Mouse (Mus musculus) liver, postnatal 0 days (tissue): ENCODE results near the gene Nav2. TPM values are rescaled to one million over a fixed set of nuclear protein-coding genes. Genes with fewer than 3 reads are reported as not detected.

ENCODE experiments used
- ATAC-seq: fragments of 200-750 bp; cut with Nextera tagmentation; 2 replicates; pipeline ENCODE4 v1.8.0; 2017; ENCODE audit warnings: mild to moderate bottlenecking, moderate library complexity
- DNase-seq: peaks from one replicate; pipeline ENCODE4 v3.0.0-alpha.2; 2016
- H3K27ac ChIP-seq: fragments of 300-500 bp; sonication (generic); 2 replicates; pipeline ENCODE4 v1.5.1; 2014; ENCODE audit warnings: antibody characterized with exemption, moderate library complexity, mild to moderate bottlenecking, low read depth
- H3K27me3 ChIP-seq: fragments of 300-500 bp; sonication (generic); 2 replicates; pipeline ENCODE4 v1.6.1; 2014; ENCODE audit warnings: low read length, control low read depth, mixed read lengths; ENCODE audit not compliant: insufficient read depth
- H3K36me3 ChIP-seq: fragments of 300-500 bp; sonication (generic); replicated peaks from 2 replicates; pipeline ENCODE4 v1.6.1; 2014; ENCODE audit warnings: mild to moderate bottlenecking, control low read depth, low read length, moderate library complexity, mixed read lengths; ENCODE audit not compliant: insufficient read depth
- H3K4me1 ChIP-seq: fragments of 300-500 bp; sonication (generic); 2 replicates; pipeline ENCODE4 v1.6.1; 2014; ENCODE audit warnings: antibody characterized with exemption, mild to moderate bottlenecking, control low read depth; ENCODE audit not compliant: insufficient read depth
- H3K4me2 ChIP-seq: fragments of 300-500 bp; sonication (generic); 2 replicates; pipeline ENCODE4 v1.6.1; 2014; ENCODE audit warnings: low read depth, mild to moderate bottlenecking, low read length, moderate library complexity, mixed read lengths
- H3K4me3 ChIP-seq: fragments of 300-500 bp; sonication (generic); 2 replicates; pipeline ENCODE4 v1.5.1; 2014; ENCODE audit warnings: low read depth, low read length
- H3K9ac ChIP-seq: fragments of 300-500 bp; sonication (generic); replicated peaks from 2 replicates; pipeline ENCODE4 v1.6.1; 2014; ENCODE audit warnings: mild to moderate bottlenecking, moderate library complexity
- H3K9me3 ChIP-seq: fragments of 300-500 bp; sonication (generic); 2 replicates; pipeline ENCODE4 v1.6.1; 2016; ENCODE audit warnings: mild to moderate bottlenecking, control low read depth, low read length, mixed read lengths
- CTCF ChIP-seq: sonication (generic); IDR thresholded peaks from 2 replicates; pipeline ENCODE4 v1.5.1; 2016; ENCODE audit warnings: antibody characterized with exemption, low read depth
- EP300 ChIP-seq: IDR thresholded peaks from 2 replicates; pipeline ENCODE4 v1.6.1; 2016; ENCODE audit warnings: antibody characterized with exemption, low read depth, mild to moderate bottlenecking
- WGBS: fragments of 180-500 bp; shearing (Covaris S2); extraction: QIAGEN DNeasy Blood & Tissue Kit; methylation state at CpG from one replicate; pipeline ENCODE4 v1.1.7; 2014; ENCODE audit not compliant: insufficient replicate concordance; 5-methylcytosine and 5-hydroxymethylcytosine counted together
- polyA plus RNA-seq: library from polyadenylated mRNA; unstranded; fragments of >200 nt; fragmentation: Nextera tagmentation; extraction: Ambion mirVana; gene quantifications from 2 replicates; pipeline ENCODE4 v1.2.1, GENCODE M21; 2015

Gene Nav2
- polyA plus RNA-seq, 1 experiment from 2014 or later: 3.3 TPM

- no peak overlapping the region for H3K4me3 ChIP-seq
- no peaks in the 10 kb centered on the region for H3K27me3 ChIP-seq
- H3K4me1 ChIP-seq: 0 out of 2 replicates have a peak, but pooled peaks cover 4% of the 10 kb centered on the region
- TF ChIP-seq EP300: no peak
- no peak for TF ChIP-seq CTCF
- no peak overlapping the region for H3K4me2 ChIP-seq
- 40% methylated on average over 5 of the region's 5 CpGs for WGBS
- H3K27ac ChIP-seq: no peak overlapping the region
- no peaks in the 10 kb centered on the region for H3K9me3 ChIP-seq
- no peak overlapping the region for H3K9ac ChIP-seq
- H3K36me3 ChIP-seq: no peaks in the 10 kb centered on the region
- ATAC-seq: peak; percentile 96
- DNase-seq: peak; percentile 67
Measured at GRCm38 (mm10) chr7:49195711-49196147, 287.2 kb downstream of the Nav2 start.

- H3K9ac ChIP-seq: no peak overlapping the region
- H3K4me3 ChIP-seq: no peak overlapping the region
- no peaks in the 10 kb centered on the region for H3K27me3 ChIP-seq
- no peak for ATAC-seq
- TF ChIP-seq EP300 (no peak), CTCF (no peak)
- H3K36me3 ChIP-seq: no peaks in the 10 kb centered on the region
- WGBS: 58% methylated on average over 6 of the region's 6 CpGs
- no peaks in the 10 kb centered on the region for H3K9me3 ChIP-seq
- no peak for DNase-seq
- H3K4me2 ChIP-seq: no peak overlapping the region
- H3K4me1 ChIP-seq: 0 out of 2 replicates have a peak, but pooled peaks cover 4% of the 10 kb centered on the region
- no peak overlapping the region for H3K27ac ChIP-seq
Measured at GRCm38 (mm10) chr7:49199366-49199765, 290.9 kb downstream of the Nav2 start.

DNA sequence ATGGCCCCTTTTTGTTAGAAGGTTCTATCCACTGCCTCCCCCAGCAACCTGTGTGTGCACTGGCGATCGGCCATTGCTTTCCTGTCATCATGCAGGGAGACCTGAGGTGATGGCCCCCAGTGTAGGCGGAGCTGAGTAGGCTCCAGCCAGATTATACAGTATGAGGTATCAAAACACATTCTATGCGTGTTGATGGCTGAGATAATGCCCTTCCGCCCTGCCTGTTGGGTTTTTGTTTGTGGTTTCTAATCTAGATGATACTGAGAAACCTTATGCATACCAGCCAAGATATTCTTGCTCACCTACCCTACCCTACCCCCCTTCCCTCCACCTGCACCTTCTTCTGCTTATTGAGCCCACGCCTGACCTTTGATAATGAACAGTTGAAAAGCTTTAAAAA lies 291.8 kb downstream of the Nav2 start:
- H3K27ac ChIP-seq: no peak overlapping the region
- DNase-seq: no peak
- no peak overlapping the region for H3K9ac ChIP-seq
- H3K4me3 ChIP-seq: no peak overlapping the region
- H3K27me3 ChIP-seq: no peaks in the 10 kb centered on the region
- no peaks in the 10 kb centered on the region for H3K9me3 ChIP-seq
- no peak for TF ChIP-seq EP300
- TF ChIP-seq CTCF: no peak
- 68% methylated on average over 6 of the region's 6 CpGs for WGBS
- ATAC-seq: no peak
- H3K4me1 ChIP-seq: 0 out of 2 replicates have a peak, but pooled peaks cover 4% of the 10 kb centered on the region
- no peaks in the 10 kb centered on the region for H3K36me3 ChIP-seq
- no peak overlapping the region for H3K4me2 ChIP-seq

DNA sequence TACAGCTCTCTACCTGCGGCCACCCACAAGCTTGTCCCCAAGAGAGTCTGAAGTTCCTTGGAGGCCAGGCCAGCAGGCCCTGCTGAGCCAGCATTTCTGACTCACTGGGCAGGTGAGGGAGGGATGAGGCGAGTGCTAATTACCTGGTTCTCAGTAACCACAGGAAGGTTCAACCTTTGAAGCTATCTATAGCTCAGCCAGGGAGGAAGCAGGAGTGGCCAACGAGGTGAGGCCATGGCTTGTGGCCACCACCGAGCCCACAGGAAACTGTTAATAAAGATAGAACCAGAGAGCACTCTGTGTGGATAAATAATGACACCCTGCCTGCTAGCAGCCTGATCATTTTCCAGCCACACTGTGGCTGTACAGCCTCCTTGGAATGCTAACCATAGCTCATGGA lies 294.5 kb downstream of the Nav2 start:
- TF ChIP-seq CTCF: no peak
- TF ChIP-seq EP300: no peak
- ATAC-seq: no peak
- H3K4me3 ChIP-seq: no peak overlapping the region
- DNase-seq: no peak
- H3K36me3 ChIP-seq: no peaks in the 10 kb centered on the region
- H3K4me2 ChIP-seq: no peak overlapping the region
- H3K9ac ChIP-seq: no peak overlapping the region
- H3K4me1 ChIP-seq: 0 out of 2 replicates have a peak, but pooled peaks cover 2% of the 10 kb centered on the region
- 29% methylated on average over 4 of the region's 4 CpGs for WGBS
- no peaks in the 10 kb centered on the region for H3K27me3 ChIP-seq
- no peaks in the 10 kb centered on the region for H3K9me3 ChIP-seq
- H3K27ac ChIP-seq: no peak overlapping the region

DNA sequence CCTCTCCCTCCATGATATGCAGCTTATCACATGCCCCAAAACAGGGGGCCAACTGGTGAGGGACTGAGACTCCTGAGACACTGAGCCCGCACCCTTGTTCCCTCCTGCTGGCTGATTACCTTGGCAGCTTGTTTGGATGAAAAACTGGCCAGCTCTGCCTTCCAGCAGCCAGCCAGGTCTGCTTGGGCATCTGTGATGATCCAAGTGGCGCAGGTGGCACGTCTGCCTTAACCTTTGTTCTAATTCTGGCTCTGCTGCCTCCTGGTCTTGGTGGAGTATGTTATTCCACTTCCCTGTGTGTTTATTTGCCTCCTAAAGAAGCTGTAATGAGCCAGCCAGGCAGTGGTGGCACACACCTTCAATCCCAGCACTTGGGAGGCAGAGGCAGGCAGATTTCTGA lies 296.3 kb downstream of the Nav2 start:
- H3K27me3 ChIP-seq: no peaks in the 10 kb centered on the region
- DNase-seq (no peak), ATAC-seq (no peak)
- H3K36me3 ChIP-seq: no peaks in the 10 kb centered on the region
- H3K9me3 ChIP-seq: no peaks in the 10 kb centered on the region
- TF ChIP-seq EP300: no peak
- TF ChIP-seq CTCF: no peak
- no peak overlapping the region for H3K27ac ChIP-seq
- 0 out of 2 replicates have a peak, but pooled peaks cover 2% of the 10 kb centered on the region for H3K4me1 ChIP-seq
- H3K4me2 ChIP-seq: no peak overlapping the region
- H3K4me3 ChIP-seq: no peak overlapping the region
- WGBS: 73% methylated on average over 3 of the region's 3 CpGs
- no peak overlapping the region for H3K9ac ChIP-seq

- H3K36me3 ChIP-seq: no peaks in the 10 kb centered on the region
- H3K27me3 ChIP-seq: no peaks in the 10 kb centered on the region
- no peak for TF ChIP-seq EP300
- TF ChIP-seq CTCF: no peak
- H3K4me3 ChIP-seq: no peak overlapping the region
- DNase-seq: no peak
- H3K4me2 ChIP-seq: no peak overlapping the region
- H3K9me3 ChIP-seq: no peaks in the 10 kb centered on the region
- H3K9ac ChIP-seq: no peak overlapping the region
- 69% methylated on average over 1 of the region's 1 CpGs for WGBS
- H3K4me1 ChIP-seq: 0 out of 2 replicates have a peak, but pooled peaks cover 2% of the 10 kb centered on the region
- ATAC-seq: no peak
- no peak overlapping the region for H3K27ac ChIP-seq
Measured at GRCm38 (mm10) chr7:49205551-49205950, 297.0 kb downstream of the Nav2 start.
